Mouse (Mus musculus): Measurements from ENCODE around the gene Tnfrsf14. TPM values are rescaled to one million over a fixed set of nuclear protein-coding genes. Genes with fewer than 3 reads are reported as not detected.

Gene Tnfrsf14
- total RNA-seq, 2 experiments from 2014 or later = 5.3 to 7.1 TPM

GRCm38 (mm10) chr4:154948940-154949588 lies 20.7 kb upstream of the Tnfrsf14 start:
- no peak for DNase-seq

GRCm38 (mm10) chr4:154948066-154948939 lies 19.9 kb upstream of the Tnfrsf14 start:
- DNase-seq = peak in 1 of 2 experiments; percentile 38

- peak; percentile 65 to 75 for DNase-seq
Measured at GRCm38 (mm10) chr4:154946319-154946718, 18.0 kb upstream of the Tnfrsf14 start.

GRCm38 (mm10) chr4:154944121-154944590 lies 15.8 kb upstream of the Tnfrsf14 start:
- peak; percentile 85 to 92 for DNase-seq

GRCm38 (mm10) chr4:154943323-154944039 lies 15.1 kb upstream of the Tnfrsf14 start:
- DNase-seq = no peak

- no peak for DNase-seq
Measured at GRCm38 (mm10) chr4:154942632-154943322, 14.4 kb upstream of the Tnfrsf14 start.

GRCm38 (mm10) chr4:154941831-154942230 lies 13.5 kb upstream of the Tnfrsf14 start:
- no peak for DNase-seq

- no peak for DNase-seq
Measured at GRCm38 (mm10) chr4:154940156-154940555, 11.8 kb upstream of the Tnfrsf14 start.

- DNase-seq = no peak
Measured at GRCm38 (mm10) chr4:154937746-154938145, 9.4 kb upstream of the Tnfrsf14 start.

- no peak for DNase-seq
Measured at GRCm38 (mm10) chr4:154936542-154937255, 8.3 kb upstream of the Tnfrsf14 start.

- DNase-seq = no peak
Measured at GRCm38 (mm10) chr4:154935788-154936187, 7.4 kb upstream of the Tnfrsf14 start.

GRCm38 (mm10) chr4:154934800-154935199 lies 6.4 kb upstream of the Tnfrsf14 start:
- DNase-seq = no peak

GRCm38 (mm10) chr4:154933306-154933907 lies 5.0 kb upstream of the Tnfrsf14 start:
- DNase-seq = no peak

- peak; percentile 65 to 74 for DNase-seq
Measured at GRCm38 (mm10) chr4:154929088-154929660, 811 bp upstream of the Tnfrsf14 start.

- peak; percentile 76 to 81 for DNase-seq
Measured at GRCm38 (mm10) chr4:154927899-154928337, 445 bp downstream of the Tnfrsf14 start.

- no peak for DNase-seq
Measured at GRCm38 (mm10) chr4:154926969-154927898, 1.1 kb downstream of the Tnfrsf14 start.

- peak in 1 of 2 experiments; percentile 53 for DNase-seq
Measured at GRCm38 (mm10) chr4:154925413-154925812, 3.0 kb downstream of the Tnfrsf14 start.

- DNase-seq = no peak
Measured at GRCm38 (mm10) chr4:154922931-154923330, 5.4 kb downstream of the Tnfrsf14 start.

GRCm38 (mm10) chr4:154922291-154922690 lies 6.1 kb downstream of the Tnfrsf14 start:
- no peak for DNase-seq
